Comparison of ENCODE assay signal across 8 mouse cellular contexts in the genomic region with DNA sequence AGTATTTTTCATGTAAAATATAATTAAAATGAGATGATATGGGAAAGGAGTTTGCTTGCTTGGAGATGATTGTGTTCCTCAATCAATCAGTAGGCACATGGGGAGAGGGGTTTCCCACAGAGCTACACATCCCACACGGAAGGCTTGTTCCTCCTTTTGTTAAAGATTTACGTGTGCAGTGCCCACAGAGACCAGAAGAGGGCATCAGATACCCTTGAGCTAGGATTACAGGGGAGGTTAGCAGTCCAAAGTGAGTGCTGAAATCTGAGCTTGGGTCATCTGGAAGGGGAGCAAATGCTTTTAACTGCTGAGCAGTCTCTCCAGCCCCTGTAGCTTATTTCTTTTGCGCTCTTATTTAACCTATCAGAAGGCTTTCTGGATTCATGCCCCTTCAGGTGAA. TPM values are rescaled to one million over a fixed set of nuclear protein-coding genes. Genes with fewer than 3 reads are reported as not detected.
DNase-seq lines count a peak whose midpoint lies in the region; ATAC-seq and TF ChIP-seq lines count a peak whose summit lies in the region.

No protein-coding gene starts in this region.

- H3K27ac ChIP-seq in layer of hippocampus, adult 2 months = no peak overlapping the region
- no peak overlapping the region for H3K27ac ChIP-seq in spleen, adult 2 months (ENCODE audit: insufficient read depth, low read length)

- WGBS in large intestine, adult 2 months = 35% methylated on average over 3 of the region's 3 CpGs
- WGBS in spleen, adult 2 months = 39% methylated on average over 3 of the region's 3 CpGs

- ATAC-seq in cerebellum, adult (ENCODE audit: insufficient number of reproducible peaks, low FRiP score, low TSS enrichment) = no peak

- H3K36me3 ChIP-seq in spleen, adult 2 months (ENCODE audit: control insufficient read depth, insufficient read depth, low read length) = no peaks in the 10 kb centered on the region

- DNase-seq in cerebellum, adult 18-20 months = peak; percentile 41 to 52
- no peak for DNase-seq in layer of hippocampus, adult 2 months (ENCODE audit: low spot score in 2 of 2)
- no peak for DNase-seq in layer of hippocampus, adult 18-20 months (ENCODE audit: low spot score in 2 of 2)
- DNase-seq in c-Kit-positive CD71-positive TER-119-negative erythroid progenitor cells, embryonic 14.5 days (ENCODE audit: low read depth) = peak; percentile 40
- peak; percentile 13 for DNase-seq in large intestine, adult 2 months (ENCODE audit: low read depth, low spot score)
- DNase-seq in spleen, adult 2 months (ENCODE audit: low read depth in 1 of 2, low spot score in 2 of 2) = peak in 1 of 2 experiments; percentile 27
- DNase-seq in gastrocnemius, adult 8-10 months (ENCODE audit: low spot score in 2 of 2) = no peak

- no peaks in the 10 kb centered on the region for H3K4me1 ChIP-seq in spleen, adult 2 months (ENCODE audit: control insufficient read depth, insufficient read depth, insufficient read length)

- peak; percentile 81 for TF ChIP-seq CTCF in layer of hippocampus, adult 2 months (conservative IDR thresholded peaks at IDR 0.05)
- TF ChIP-seq CTCF in spleen, adult 2 months (IDR thresholded peaks at IDR 0.05; ENCODE audit: extremely low read depth, insufficient read depth, insufficient read length, insufficient replicate concordance) = peak; percentile 26; the same call in 1 of the 2 replicates

- no peak overlapping the region for H3K4me3 ChIP-seq in layer of hippocampus, adult 2 months
- no peak overlapping the region for H3K4me3 ChIP-seq in spleen, adult 2 months (ENCODE audit: extremely low read depth, insufficient read depth, insufficient read length)

- no peak for TF ChIP-seq POLR2A in spleen, adult 2 months (IDR thresholded peaks at IDR 0.05; ENCODE audit: low read depth, low read length)

- H3K27me3 ChIP-seq in spleen, adult 2 months (ENCODE audit: control insufficient read depth, insufficient read depth, low read length) = no peaks in the 10 kb centered on the region

RNA-seq across cellular contexts. Expression of gene Figla, which starts 5.0 kb away (rescaled TPM):
- total RNA-seq in layer of hippocampus, adult 2 months (2021) = not detected
- total RNA-seq in layer of hippocampus, adult 18-20 months (2021) = not detected
- polyA plus RNA-seq in large intestine, adult 2 months (2012; rRNA removed) = not detected in 2 replicates
- polyA plus RNA-seq in spleen, adult 2 months (2012; rRNA removed) = not detected in 2 replicates
- not detected for total RNA-seq in gastrocnemius, adult 8-10 months (2022)

RNA-seq across cellular contexts. Expression of gene Add2, which starts 7.5 kb away (rescaled TPM):
- total RNA-seq in layer of hippocampus, adult 2 months (2021) = 100 to 1,000 TPM; 277 to 286 TPM
- total RNA-seq in layer of hippocampus, adult 18-20 months (2021) = 100 to 1,000 TPM; 267 to 269 TPM
- 0.21 and 0.58 TPM in 2 replicates for polyA plus RNA-seq in large intestine, adult 2 months (2012; rRNA removed)
- 17.0 and 17.6 TPM in 2 replicates for polyA plus RNA-seq in spleen, adult 2 months (2012; rRNA removed)
- total RNA-seq in gastrocnemius, adult 8-10 months (2022) = under 1 TPM in 3 of 4 experiments, not detected in 1; 0.02 to 0.16 (median 0.15) TPM

RNA-seq across cellular contexts. Expression of gene Dusp11, which starts 59.5 kb away (rescaled TPM):
- 10 to 100 TPM; 77.9 to 85.5 TPM for total RNA-seq in layer of hippocampus, adult 2 months (2021)
- 10 to 100 TPM; 71.2 to 76.1 TPM for total RNA-seq in layer of hippocampus, adult 18-20 months (2021)
- 16.7 and 30.3 TPM in 2 replicates for polyA plus RNA-seq in large intestine, adult 2 months (2012; rRNA removed)
- polyA plus RNA-seq in spleen, adult 2 months (2012; rRNA removed) = 21.3 and 25.7 TPM in 2 replicates
- total RNA-seq in gastrocnemius, adult 8-10 months (2022) = 10 to 100 TPM; 19.5 to 23.2 (median 22.1) TPM

Comparison
In these comparisons a context has a peak if more than half of its experiments do, and no peak if none do; other contexts are left out.
1. DNase-seq: peak in cerebellum, adult 18-20 months (2 of 2), c-Kit-positive CD71-positive TER-119-negative erythroid progenitor cells, embryonic 14.5 days (single experiment) and large intestine, adult 2 months (single experiment); none in layer of hippocampus, adult 2 months (0 of 2), layer of hippocampus, adult 18-20 months (0 of 2) and gastrocnemius, adult 8-10 months (0 of 2).
2. RNA of gene Add2, which starts 7.5 kb away (total RNA-seq): 277 to 286 TPM in layer of hippocampus, adult 2 months and 267 to 269 TPM in layer of hippocampus, adult 18-20 months; 0.02 to 0.16 TPM in gastrocnemius, adult 8-10 months; every median in the first group is over 100 times any median in the second.